Mouse (Mus musculus) spleen, postnatal 4 days (tissue): ENCODE measurements around the gene Ptprs.
A peak's percentile ranks its signal among the peaks of the same experiment; 100 is the strongest.

ENCODE experiments used
- DNase-seq, 2 experiments: peaks; one replicate each; pipeline ENCODE4 v3.0.0; 2022; ENCODE audit warnings: low spot score in 2 of 2

The Ptprs gene

GRCm38 (mm10) chr17:56468380-56468779 is 7.9 kb downstream of the Ptprs start:
- no peak for DNase-seq

GRCm38 (mm10) chr17:56467456-56467884 is 8.8 kb downstream of the Ptprs start:
- DNase-seq: no peak

- DNase-seq: no peak
Measured at GRCm38 (mm10) chr17:56466747-56467146, 9.5 kb downstream of the Ptprs start.

DNA sequence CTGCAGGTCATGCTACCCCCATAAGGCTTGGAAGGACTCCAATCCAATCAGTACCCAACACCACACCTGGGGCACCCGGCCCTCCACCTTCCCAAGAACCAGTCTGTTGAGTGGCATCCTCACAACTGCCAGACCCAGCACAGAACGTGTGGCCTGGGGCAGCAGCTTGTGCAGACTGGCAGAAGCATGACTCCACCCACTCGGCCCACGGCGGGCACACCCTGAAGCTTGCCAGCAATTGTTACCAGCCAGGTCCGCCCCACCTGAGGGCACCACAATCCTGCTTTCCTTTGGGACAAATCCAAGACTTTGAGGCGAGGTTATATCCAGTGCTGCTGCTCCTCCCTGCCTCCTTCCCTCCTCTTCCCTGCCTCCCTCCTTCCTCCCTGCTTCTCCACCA is 11.5 kb downstream of the Ptprs start:
- no peak for DNase-seq

GRCm38 (mm10) chr17:56464345-56464744 is 11.9 kb downstream of the Ptprs start:
- DNase-seq: no peak

- DNase-seq: no peak
Measured at GRCm38 (mm10) chr17:56463500-56463899, 12.8 kb downstream of the Ptprs start.

DNA sequence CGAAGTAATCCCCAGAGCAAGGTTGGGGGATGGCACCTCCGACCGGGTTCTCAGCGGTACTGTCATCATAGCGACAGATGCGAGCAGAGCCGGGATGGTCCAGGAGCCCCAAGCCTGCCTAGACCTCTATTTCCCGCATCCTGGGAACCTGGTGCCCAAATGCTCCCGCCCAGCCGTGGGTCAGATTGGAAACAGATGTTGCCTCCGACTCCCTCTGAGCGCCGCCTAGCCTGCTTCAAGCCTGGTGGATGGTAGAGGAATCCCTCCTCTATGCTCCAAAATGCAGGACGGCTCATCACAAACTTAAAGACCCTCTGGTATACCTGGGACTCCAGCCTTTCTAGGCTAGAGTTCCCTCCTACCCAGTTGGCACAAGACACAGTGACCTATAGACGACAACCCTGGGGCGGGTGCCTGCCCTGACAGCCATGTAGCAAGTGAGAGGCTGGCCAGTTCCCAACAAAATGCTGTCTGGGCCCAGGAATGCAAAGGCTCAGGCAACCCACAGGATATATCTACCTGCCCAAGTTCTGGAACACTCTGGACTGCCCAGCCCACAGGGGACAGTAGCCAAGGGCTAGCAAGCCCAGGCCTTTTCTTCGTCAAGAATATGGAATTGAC is 13.3 kb downstream of the Ptprs start:
- DNase-seq: no peak

GRCm38 (mm10) chr17:56461771-56462743 is 14.2 kb downstream of the Ptprs start:
- peak; percentile 89 to 93 for DNase-seq

DNA sequence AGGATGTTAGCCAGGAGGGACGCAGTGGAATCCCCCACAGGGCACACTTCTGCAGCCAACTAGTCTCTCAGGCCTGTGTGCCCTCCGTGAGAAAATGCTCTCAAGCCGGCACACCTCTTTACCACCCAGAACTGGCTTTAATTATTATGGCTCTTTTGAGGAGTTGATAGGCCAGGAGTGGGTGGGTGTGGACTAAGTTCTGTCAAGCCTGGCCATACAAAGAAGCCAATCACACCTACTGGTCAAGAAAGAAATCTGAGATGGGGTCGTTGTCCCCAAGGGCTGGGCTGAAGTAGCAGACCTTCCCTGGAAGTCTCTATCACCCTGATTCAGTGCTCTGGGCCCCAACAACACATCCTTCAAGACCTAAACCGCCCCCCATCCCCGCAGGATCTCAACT is 15.4 kb downstream of the Ptprs start:
- no peak for DNase-seq

DNA sequence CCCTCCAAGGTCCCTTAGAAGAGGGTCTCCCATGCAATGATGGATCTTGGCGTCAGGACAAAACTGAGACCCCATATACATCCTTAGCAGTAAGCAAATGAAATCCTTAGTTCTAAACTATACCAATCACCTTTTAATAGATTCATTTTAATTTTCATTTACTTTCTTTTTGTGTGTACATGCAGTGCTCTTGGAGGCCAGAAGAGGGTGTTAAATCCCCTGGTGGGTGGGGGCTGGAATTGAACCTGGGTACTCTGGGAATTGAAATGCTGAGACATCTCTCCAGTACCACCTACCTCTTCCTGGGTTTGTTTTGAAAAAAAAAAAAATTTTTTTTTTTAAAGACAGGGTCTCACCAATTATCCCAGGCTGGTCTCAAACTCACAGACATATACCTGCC is 18.8 kb downstream of the Ptprs start:
- no peak for DNase-seq

- no peak for DNase-seq
Measured at GRCm38 (mm10) chr17:56456353-56456752, 19.9 kb downstream of the Ptprs start.

DNA sequence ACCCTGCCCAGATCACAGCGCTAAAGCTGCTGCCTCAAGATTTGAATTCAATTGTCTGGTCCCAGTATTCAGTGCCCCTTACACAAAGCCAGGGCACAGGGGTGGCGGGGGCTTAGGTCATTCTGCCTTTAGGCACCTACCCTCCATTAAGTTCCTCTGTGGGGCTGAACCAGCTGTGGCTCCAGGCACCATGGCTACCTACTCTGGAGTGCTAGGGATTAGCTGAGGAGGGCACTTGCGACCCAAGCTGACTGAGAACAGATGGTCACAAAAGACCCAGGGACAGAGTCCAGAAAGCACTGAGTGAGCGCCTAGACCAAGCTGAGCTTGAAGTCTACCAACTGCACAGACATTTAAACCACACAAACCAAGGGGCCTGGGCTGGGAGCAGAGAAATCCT is 22.6 kb downstream of the Ptprs start:
- DNase-seq: no peak

- DNase-seq: no peak
Measured at GRCm38 (mm10) chr17:56453251-56453650, 23.0 kb downstream of the Ptprs start.

DNA sequence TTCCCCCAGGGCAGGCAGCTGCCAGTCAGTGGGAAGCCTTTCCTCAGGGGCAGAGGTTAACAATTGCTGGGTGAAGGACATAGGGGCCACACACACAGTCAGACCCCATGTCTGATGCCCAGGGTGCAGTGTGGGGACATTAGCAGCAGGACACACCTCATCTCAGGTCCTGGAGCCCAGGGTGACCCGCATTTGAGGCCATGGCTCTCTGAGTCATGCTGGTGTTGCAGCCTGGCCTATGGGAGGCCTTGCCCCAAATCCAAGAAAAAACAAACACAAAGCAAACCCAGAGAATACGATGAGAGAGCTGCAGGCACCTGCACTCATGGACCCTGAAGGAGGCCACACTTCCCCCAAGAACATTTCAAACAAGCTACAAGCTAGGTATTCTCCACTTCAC is 28.6 kb downstream of the Ptprs start:
- DNase-seq: no peak

- DNase-seq: no peak
Measured at GRCm38 (mm10) chr17:56445397-56445796, 30.9 kb downstream of the Ptprs start.

GRCm38 (mm10) chr17:56444771-56445170 is 31.5 kb downstream of the Ptprs start:
- DNase-seq: no peak

DNA sequence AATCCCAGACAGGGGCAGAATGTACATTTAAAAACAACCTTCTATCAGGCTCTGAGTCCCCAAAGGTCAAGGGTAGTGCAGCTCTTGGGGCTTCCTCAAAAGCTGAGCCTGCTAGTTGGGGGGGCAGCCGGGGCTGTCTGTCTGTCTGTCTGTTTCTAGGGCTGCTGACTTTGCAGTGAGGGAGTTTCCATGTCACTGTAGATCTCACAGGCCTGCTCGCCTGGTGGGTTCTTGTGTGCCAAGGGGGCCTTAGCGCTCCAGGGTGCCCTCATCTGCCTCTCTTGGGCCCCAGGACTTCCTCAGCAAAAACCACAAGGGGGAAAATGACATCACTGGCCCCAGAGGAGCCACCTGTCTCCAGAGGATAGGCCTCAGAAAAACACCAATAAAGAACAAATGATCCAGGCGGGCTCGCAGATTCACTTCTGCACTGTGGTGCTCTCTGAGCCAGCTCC is 32.9 kb downstream of the Ptprs start:
- DNase-seq: peak; percentile 64 to 77

GRCm38 (mm10) chr17:56442316-56442715 is 34.0 kb downstream of the Ptprs start:
- no peak for DNase-seq

- no peak for DNase-seq
Measured at GRCm38 (mm10) chr17:56439731-56440460, 36.4 kb downstream of the Ptprs start.

GRCm38 (mm10) chr17:56431582-56431981 is 44.7 kb downstream of the Ptprs start:
- DNase-seq: no peak

DNA sequence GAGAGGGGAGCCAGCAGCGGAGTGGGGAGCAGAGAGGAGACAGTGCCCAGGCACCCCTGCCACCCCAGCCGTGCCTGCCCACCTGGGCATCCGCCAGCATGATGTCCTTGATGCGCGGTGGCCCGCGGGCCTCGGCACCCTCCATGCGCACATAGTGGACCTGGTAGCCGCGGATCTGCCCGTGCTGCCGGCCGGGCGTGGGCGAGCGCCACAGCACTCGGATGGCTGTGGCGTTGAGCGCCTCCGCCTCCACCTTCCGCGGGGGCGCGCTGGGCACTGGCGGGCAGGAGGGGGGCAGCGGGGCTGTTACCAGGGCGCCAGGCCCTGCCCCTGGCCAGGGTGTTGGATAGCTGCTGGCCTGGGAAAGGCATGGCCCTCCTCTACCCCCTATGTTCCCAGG is 48.4 kb downstream of the Ptprs start:
- DNase-seq: no peak

GRCm38 (mm10) chr17:56425941-56426340 is 50.3 kb downstream of the Ptprs start:
- no peak for DNase-seq
